Mouse (Mus musculus): ENCODE data around the gene Mcoln2. TPM values are rescaled to one million over a fixed set of nuclear protein-coding genes. Genes with fewer than 3 reads are reported as not detected.

Gene Mcoln2
- polyA plus RNA-seq, 1 experiment: 3.2 TPM

- Histone ChIP-seq H3K4me1 (ENCODE audit: control insufficient read depth, insufficient read depth, low read length) (no peaks in the 10 kb centered on the region), H3K36me3 (ENCODE audit: control insufficient read depth, insufficient read depth, low read length) (no peaks in the 10 kb centered on the region), H3K4me3 (ENCODE audit: insufficient read depth, low read depth, low read length) (no peak overlapping the region), H3K27me3 (replicated peaks; ENCODE audit: control insufficient read depth, insufficient read depth, low read length) (no peaks in the 10 kb centered on the region), H3K27ac (ENCODE audit: insufficient read depth, low read depth, low read length) (no peak overlapping the region)
- no peak for TF ChIP-seq CTCF (conservative IDR thresholded peaks at IDR 0.05; ENCODE audit: insufficient read depth, insufficient read length, low read depth, low read length)
- TF ChIP-seq POLR2A (IDR thresholded peaks at IDR 0.05; ENCODE audit: low read depth, low read length): no peak
- WGBS: 73% methylated on average over 4 of the region's 4 CpGs
- DNase-seq: peak; percentile 18
Measured at GRCm38 (mm10) chr3:146162197-146162596, 12.6 kb downstream of the Mcoln2 start.

GRCm38 (mm10) chr3:146169356-146169755 is 19.7 kb downstream of the Mcoln2 start:
- Histone ChIP-seq H3K4me1 (ENCODE audit: control insufficient read depth, insufficient read depth, low read length) (no peaks in the 10 kb centered on the region), H3K27me3 (replicated peaks; ENCODE audit: control insufficient read depth, insufficient read depth, low read length) (no peaks in the 10 kb centered on the region), H3K27ac (ENCODE audit: insufficient read depth, low read depth, low read length) (no peak overlapping the region), H3K4me3 (ENCODE audit: insufficient read depth, low read depth, low read length) (no peak overlapping the region), H3K36me3 (ENCODE audit: control insufficient read depth, insufficient read depth, low read length) (no peaks in the 10 kb centered on the region)
- TF ChIP-seq POLR2A (IDR thresholded peaks at IDR 0.05; ENCODE audit: low read depth, low read length) (no peak), CTCF (conservative IDR thresholded peaks at IDR 0.05; ENCODE audit: insufficient read depth, insufficient read length, low read depth, low read length) (no peak)
- DNase-seq: no peak
- WGBS: 84% methylated on average over 4 of the region's 4 CpGs

GRCm38 (mm10) chr3:146173030-146173429 is 23.4 kb downstream of the Mcoln2 start:
- no peak overlapping the region for H3K27ac ChIP-seq (ENCODE audit: insufficient read depth, low read depth, low read length)
- DNase-seq: no peak
- 78% methylated on average over 5 of the region's 5 CpGs for WGBS
- H3K4me1 ChIP-seq (ENCODE audit: control insufficient read depth, insufficient read depth, low read length): no peaks in the 10 kb centered on the region
- no peaks in the 10 kb centered on the region for H3K36me3 ChIP-seq (ENCODE audit: control insufficient read depth, insufficient read depth, low read length)
- H3K4me3 ChIP-seq (ENCODE audit: insufficient read depth, low read depth, low read length): no peak overlapping the region
- no peaks in the 10 kb centered on the region for H3K27me3 ChIP-seq (replicated peaks; ENCODE audit: control insufficient read depth, insufficient read depth, low read length)
- TF ChIP-seq POLR2A (IDR thresholded peaks at IDR 0.05; ENCODE audit: low read depth, low read length) (no peak), CTCF (conservative IDR thresholded peaks at IDR 0.05; ENCODE audit: insufficient read depth, insufficient read length, low read depth, low read length) (no peak)

GRCm38 (mm10) chr3:146174215-146174614 is 24.6 kb downstream of the Mcoln2 start:
- peak; percentile 34 for DNase-seq
- WGBS: 57% methylated on average over 9 of the region's 9 CpGs
- Histone ChIP-seq H3K4me1 (ENCODE audit: control insufficient read depth, insufficient read depth, low read length) (no peaks in the 10 kb centered on the region), H3K4me3 (ENCODE audit: insufficient read depth, low read depth, low read length) (no peak overlapping the region), H3K27me3 (replicated peaks; ENCODE audit: control insufficient read depth, insufficient read depth, low read length) (no peaks in the 10 kb centered on the region), H3K27ac (ENCODE audit: insufficient read depth, low read depth, low read length) (no peak overlapping the region), H3K36me3 (ENCODE audit: control insufficient read depth, insufficient read depth, low read length) (no peaks in the 10 kb centered on the region)
- TF ChIP-seq POLR2A (IDR thresholded peaks at IDR 0.05; ENCODE audit: low read depth, low read length) (no peak), CTCF (conservative IDR thresholded peaks at IDR 0.05; ENCODE audit: insufficient read depth, insufficient read length, low read depth, low read length) (no peak)

GRCm38 (mm10) chr3:146177295-146177694 is 27.7 kb downstream of the Mcoln2 start:
- no peak overlapping the region for H3K4me3 ChIP-seq (ENCODE audit: insufficient read depth, low read depth, low read length)
- no peaks in the 10 kb centered on the region for H3K27me3 ChIP-seq (replicated peaks; ENCODE audit: control insufficient read depth, insufficient read depth, low read length)
- no peaks in the 10 kb centered on the region for H3K36me3 ChIP-seq (ENCODE audit: control insufficient read depth, insufficient read depth, low read length)
- no peak for DNase-seq
- no peaks in the 10 kb centered on the region for H3K4me1 ChIP-seq (ENCODE audit: control insufficient read depth, insufficient read depth, low read length)
- TF ChIP-seq CTCF (conservative IDR thresholded peaks at IDR 0.05; ENCODE audit: insufficient read depth, insufficient read length, low read depth, low read length) (no peak), POLR2A (IDR thresholded peaks at IDR 0.05; ENCODE audit: low read depth, low read length) (no peak)
- 71% methylated on average over 7 of the region's 7 CpGs for WGBS
- H3K27ac ChIP-seq (ENCODE audit: insufficient read depth, low read depth, low read length): no peak overlapping the region

GRCm38 (mm10) chr3:146177748-146178582 is 28.3 kb downstream of the Mcoln2 start:
- Histone ChIP-seq H3K4me3 (ENCODE audit: insufficient read depth, low read depth, low read length) (no peak overlapping the region), H3K36me3 (ENCODE audit: control insufficient read depth, insufficient read depth, low read length) (no peaks in the 10 kb centered on the region), H3K4me1 (ENCODE audit: control insufficient read depth, insufficient read depth, low read length) (no peaks in the 10 kb centered on the region), H3K27ac (ENCODE audit: insufficient read depth, low read depth, low read length) (no peak overlapping the region), H3K27me3 (replicated peaks; ENCODE audit: control insufficient read depth, insufficient read depth, low read length) (no peaks in the 10 kb centered on the region)
- TF ChIP-seq POLR2A (IDR thresholded peaks at IDR 0.05; ENCODE audit: low read depth, low read length): no peak
- peak; percentile 71 for TF ChIP-seq CTCF (conservative IDR thresholded peaks at IDR 0.05; ENCODE audit: insufficient read depth, insufficient read length, low read depth, low read length)
- peak; percentile 82 for DNase-seq
- WGBS: 2% methylated on average over 16 of the region's 16 CpGs

- WGBS: 29% methylated on average over 2 of the region's 2 CpGs
- no peak for DNase-seq
- Histone ChIP-seq H3K27ac (ENCODE audit: insufficient read depth, low read depth, low read length) (no peak overlapping the region), H3K27me3 (replicated peaks; ENCODE audit: control insufficient read depth, insufficient read depth, low read length) (no peaks in the 10 kb centered on the region), H3K36me3 (ENCODE audit: control insufficient read depth, insufficient read depth, low read length) (no peaks in the 10 kb centered on the region), H3K4me1 (ENCODE audit: control insufficient read depth, insufficient read depth, low read length) (no peaks in the 10 kb centered on the region), H3K4me3 (ENCODE audit: insufficient read depth, low read depth, low read length) (no peak overlapping the region)
- TF ChIP-seq CTCF (conservative IDR thresholded peaks at IDR 0.05; ENCODE audit: insufficient read depth, insufficient read length, low read depth, low read length): no peak
- no peak for TF ChIP-seq POLR2A (IDR thresholded peaks at IDR 0.05; ENCODE audit: low read depth, low read length)
Measured at GRCm38 (mm10) chr3:146180341-146180740, 30.7 kb downstream of the Mcoln2 start.
